Mouse (Mus musculus): ENCODE results near the gene Aldh3a2. TPM values are rescaled to one million over a fixed set of nuclear protein-coding genes. Genes with fewer than 3 reads are reported as not detected.
"Not testable (repeated sequence)": the region's sequence is repeated elsewhere in the genome, so short reads cannot be mapped to it uniquely, and the experiment has no call there.

Gene Aldh3a2
- polyA plus RNA-seq, 1 experiment from 2014 or later = 26.1 TPM

DNA sequence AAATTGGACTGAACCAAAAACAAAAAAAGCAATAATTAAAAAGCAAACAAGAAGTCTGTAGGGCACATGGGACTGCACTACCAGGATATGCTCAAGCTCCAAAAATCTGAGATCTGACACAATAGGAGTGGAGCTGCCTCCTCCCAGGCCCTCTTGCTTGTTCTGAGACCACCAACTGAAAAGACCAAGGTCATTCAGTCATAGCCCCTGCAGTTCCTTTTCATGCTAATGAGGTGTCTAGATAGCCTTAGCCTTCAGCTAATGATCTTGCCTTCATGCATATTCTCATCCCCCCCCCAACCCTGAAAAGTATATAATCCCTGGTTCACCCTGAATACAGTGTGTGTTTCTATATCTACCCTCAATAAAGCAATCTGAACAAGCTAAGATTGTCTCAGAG is 85.6 kb downstream of the Aldh3a2 start:
- H3K4me2 ChIP-seq = no peak overlapping the region
- H3K27ac ChIP-seq (ENCODE audit: low read depth, low read length) = no peak overlapping the region
- H3K36me3 ChIP-seq (ENCODE audit: control insufficient read depth, insufficient read depth, low read length) = no peaks in the 10 kb centered on the region
- no peaks in the 10 kb centered on the region for H3K4me1 ChIP-seq (ENCODE audit: control insufficient read depth, insufficient read depth, low read length)
- H3K9me3 ChIP-seq (replicated peaks; ENCODE audit: control insufficient read depth, low read length) = no peaks in the 10 kb centered on the region
- no peak for ATAC-seq (replicated peaks; ENCODE audit: insufficient number of reproducible peaks, low FRiP score, low TSS enrichment)
- H3K4me3 ChIP-seq (ENCODE audit: low read depth, low read length) = no peak overlapping the region
- no peaks in the 10 kb centered on the region for H3K27me3 ChIP-seq (ENCODE audit: control insufficient read depth, insufficient read depth, low read length)
- no peak overlapping the region for H3K9ac ChIP-seq (ENCODE audit: low read depth, low read length)

GRCm38 (mm10) chr11:61180361-61180760 is 86.9 kb downstream of the Aldh3a2 start:
- Histone ChIP-seq H3K36me3 (ENCODE audit: control insufficient read depth, insufficient read depth, low read length) (no peaks in the 10 kb centered on the region), H3K27me3 (ENCODE audit: control insufficient read depth, insufficient read depth, low read length) (no peaks in the 10 kb centered on the region), H3K4me1 (ENCODE audit: control insufficient read depth, insufficient read depth, low read length) (no peaks in the 10 kb centered on the region), H3K9me3 (replicated peaks; ENCODE audit: control insufficient read depth, low read length) (no peaks in the 10 kb centered on the region), H3K4me3 (ENCODE audit: low read depth, low read length) (no peak overlapping the region), H3K27ac (ENCODE audit: low read depth, low read length) (no peak overlapping the region), H3K9ac (ENCODE audit: low read depth, low read length) (no peak overlapping the region), H3K4me2 (no peak overlapping the region)
- WGBS (ENCODE audit: insufficient replicate concordance) = 77% methylated on average over 3 of the region's 3 CpGs
- ATAC-seq (replicated peaks; ENCODE audit: insufficient number of reproducible peaks, low FRiP score, low TSS enrichment) = no peak

DNA sequence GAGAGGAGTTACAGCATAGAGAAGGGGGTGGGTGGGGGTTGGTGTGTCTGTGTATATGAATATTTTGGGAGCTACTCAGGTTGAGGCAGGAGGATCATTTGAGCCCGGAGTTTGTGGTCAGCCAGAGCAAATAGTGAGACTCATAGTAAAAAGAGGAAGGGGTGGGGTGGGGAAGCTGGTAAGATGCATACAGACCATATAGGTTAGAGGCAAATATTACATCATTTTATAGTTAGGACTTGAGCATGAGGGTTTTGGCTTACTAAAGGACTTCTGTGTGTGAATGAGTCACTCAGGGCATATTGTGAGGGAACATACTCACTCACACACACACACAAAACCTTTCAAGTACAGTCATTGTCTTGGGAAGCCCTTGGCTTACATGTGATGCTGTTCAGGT is 90.9 kb downstream of the Aldh3a2 start:
- ATAC-seq (replicated peaks; ENCODE audit: insufficient number of reproducible peaks, low FRiP score, low TSS enrichment) = no peak
- Histone ChIP-seq H3K9ac (ENCODE audit: low read depth, low read length) (no peak overlapping the region), H3K4me2 (no peak overlapping the region), H3K27me3 (ENCODE audit: control insufficient read depth, insufficient read depth, low read length) (no peaks in the 10 kb centered on the region), H3K4me1 (ENCODE audit: control insufficient read depth, insufficient read depth, low read length) (peaks cover 7% of the 10 kb centered on the region), H3K27ac (ENCODE audit: low read depth, low read length) (no peak overlapping the region), H3K9me3 (replicated peaks; ENCODE audit: control insufficient read depth, low read length) (no peaks in the 10 kb centered on the region), H3K4me3 (ENCODE audit: low read depth, low read length) (no peak overlapping the region), H3K36me3 (ENCODE audit: control insufficient read depth, insufficient read depth, low read length) (no peaks in the 10 kb centered on the region)
- WGBS (ENCODE audit: insufficient replicate concordance) = 81% methylated on average over 1 of the region's 1 CpGs

DNA sequence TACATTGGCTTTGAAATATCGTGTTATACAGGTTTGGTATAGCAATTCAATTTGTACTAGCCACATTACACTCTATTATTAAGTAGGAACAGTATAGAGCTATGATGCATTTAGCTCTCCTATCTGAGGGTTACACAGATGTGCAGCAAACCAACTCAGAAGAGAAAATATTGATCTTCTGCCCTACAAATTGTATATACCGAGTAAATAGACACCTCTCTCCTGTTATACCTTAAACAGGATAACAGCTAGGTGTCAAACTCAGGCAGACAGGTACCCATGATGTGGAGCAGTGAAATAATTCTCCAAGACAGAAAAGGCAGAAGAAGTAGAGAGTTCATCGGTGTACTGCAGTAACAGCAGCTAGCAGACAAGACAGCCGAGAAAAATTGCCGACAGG is 91.5 kb downstream of the Aldh3a2 start:
- H3K4me1 ChIP-seq (ENCODE audit: control insufficient read depth, insufficient read depth, low read length) = peaks cover 10% of the 10 kb centered on the region
- peak overlapping the region; percentile 97; the same call in 1 of the 2 replicates for H3K4me3 ChIP-seq (ENCODE audit: low read depth, low read length)
- whole genome bisulfite sequencing (ENCODE audit: insufficient replicate concordance) = 74% methylated on average over 5 of the region's 5 CpGs
- peak overlapping the region; percentile 73 for H3K4me2 ChIP-seq
- no peaks in the 10 kb centered on the region for H3K27me3 ChIP-seq (ENCODE audit: control insufficient read depth, insufficient read depth, low read length)
- ATAC-seq (replicated peaks; ENCODE audit: insufficient number of reproducible peaks, low FRiP score, low TSS enrichment) = no peak
- no peak overlapping the region for H3K9ac ChIP-seq (ENCODE audit: low read depth, low read length)
- H3K36me3 ChIP-seq (ENCODE audit: control insufficient read depth, insufficient read depth, low read length) = no peaks in the 10 kb centered on the region
- H3K9me3 ChIP-seq (replicated peaks; ENCODE audit: control insufficient read depth, low read length) = no peaks in the 10 kb centered on the region
- no peak overlapping the region for H3K27ac ChIP-seq (ENCODE audit: low read depth, low read length)

DNA sequence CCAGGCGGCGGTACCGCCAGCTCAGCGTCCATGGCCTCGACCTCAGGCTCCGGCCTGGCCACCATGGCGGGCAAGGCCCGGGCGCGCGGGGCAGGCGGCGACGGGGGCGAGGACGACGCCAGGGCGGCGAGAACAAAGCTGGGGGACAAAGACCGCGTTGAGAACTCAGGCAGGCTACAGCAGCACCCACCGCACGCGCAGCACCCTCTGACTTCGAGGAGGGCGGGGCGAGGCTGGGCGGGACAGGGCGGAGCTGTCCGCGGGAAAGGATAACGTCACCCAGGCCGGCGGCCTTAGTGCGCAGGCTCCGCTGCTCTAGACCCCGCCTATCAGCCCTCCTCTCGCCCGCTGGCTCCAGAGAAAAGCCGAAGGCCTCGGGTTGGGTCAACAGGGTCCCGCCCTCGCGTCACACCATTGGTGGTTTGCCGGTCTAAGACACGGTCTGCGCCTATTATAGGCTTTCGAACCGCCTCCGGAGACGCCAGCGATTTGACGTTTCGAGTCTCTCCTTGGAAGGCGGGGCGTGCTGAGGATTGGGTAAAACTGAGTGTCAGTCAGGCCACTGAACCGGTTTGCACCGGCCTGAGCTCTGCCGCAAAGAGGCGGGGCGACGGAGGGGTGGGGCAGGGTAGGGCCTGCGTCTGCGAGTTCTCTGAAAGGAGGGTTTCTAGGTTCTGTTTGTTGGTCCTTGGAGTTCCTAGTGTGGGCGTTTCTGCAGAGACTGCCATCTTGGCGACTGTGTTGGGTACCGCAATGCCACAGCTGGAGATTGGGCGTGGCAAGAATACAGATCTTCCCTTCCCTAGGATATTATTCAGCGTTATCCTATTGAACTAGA is 92.2 kb downstream of the Aldh3a2 start, which contains the start of gene Usp22:
Usp22 (minus strand) TSS at position 235 of the 838 bp plus-strand sequence.
- Histone ChIP-seq H3K9me3 (replicated peaks; ENCODE audit: control insufficient read depth, low read length) (no peaks in the 10 kb centered on the region), H3K27ac (ENCODE audit: low read depth, low read length) (peak within 1 kb of the TSS; percentile 94), H3K4me2 (peak within 1 kb of the TSS; percentile 73), H3K9ac (ENCODE audit: low read depth, low read length) (peak within 1 kb of the TSS; percentile 99), H3K4me3 (ENCODE audit: low read depth, low read length) (peak within 1 kb of the TSS; percentile 97), H3K27me3 (ENCODE audit: control insufficient read depth, insufficient read depth, low read length) (no peaks in the 10 kb centered on the region), H3K4me1 (ENCODE audit: control insufficient read depth, insufficient read depth, low read length) (peaks cover 13% of the 10 kb centered on the region), H3K36me3 (ENCODE audit: control insufficient read depth, insufficient read depth, low read length) (no peaks in the 10 kb centered on the region)
- under 1% methylated on average over 69 of the region's 69 CpGs for whole genome bisulfite sequencing (ENCODE audit: insufficient replicate concordance)
- peak; percentile 98 for ATAC-seq (replicated peaks; ENCODE audit: insufficient number of reproducible peaks, low FRiP score, low TSS enrichment)

GRCm38 (mm10) chr11:61174291-61174820 is 92.9 kb downstream of the Aldh3a2 start:
- peak overlapping the region; percentile 99 for H3K9ac ChIP-seq (ENCODE audit: low read depth, low read length)
- H3K27ac ChIP-seq (ENCODE audit: low read depth, low read length) = peak overlapping the region; percentile 94
- peak overlapping the region; percentile 97 for H3K4me3 ChIP-seq (ENCODE audit: low read depth, low read length)
- WGBS (ENCODE audit: insufficient replicate concordance) = under 1% methylated on average over 28 of the region's 28 CpGs
- no peaks in the 10 kb centered on the region for H3K27me3 ChIP-seq (ENCODE audit: control insufficient read depth, insufficient read depth, low read length)
- H3K9me3 ChIP-seq (replicated peaks; ENCODE audit: control insufficient read depth, low read length) = no peaks in the 10 kb centered on the region
- H3K4me1 ChIP-seq (ENCODE audit: control insufficient read depth, insufficient read depth, low read length) = peaks cover 13% of the 10 kb centered on the region
- ATAC-seq (replicated peaks; ENCODE audit: insufficient number of reproducible peaks, low FRiP score, low TSS enrichment) = peak; percentile 32
- H3K36me3 ChIP-seq (ENCODE audit: control insufficient read depth, insufficient read depth, low read length) = no peaks in the 10 kb centered on the region
- peak overlapping the region; percentile 73 for H3K4me2 ChIP-seq

DNA sequence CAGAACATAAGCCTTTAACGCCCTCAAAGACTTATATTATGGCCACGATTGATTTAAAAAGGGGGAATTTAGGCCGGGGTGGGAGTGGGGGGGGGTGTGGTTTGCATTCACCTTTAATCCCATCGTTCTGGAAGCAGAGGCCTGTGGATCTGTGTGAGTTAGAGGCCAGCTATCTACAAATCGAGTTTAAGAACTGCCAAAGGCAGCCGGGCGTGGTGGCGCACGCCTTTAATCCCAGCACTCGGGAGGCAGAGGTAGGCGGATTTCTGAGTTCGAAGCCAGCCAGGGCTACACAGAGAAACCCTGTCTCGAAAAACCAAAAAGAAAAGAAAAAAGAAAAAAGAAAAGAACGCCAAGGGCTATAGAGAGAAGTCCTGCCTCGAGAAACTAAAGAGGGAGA is 93.8 kb downstream of the Aldh3a2 start:
- Histone ChIP-seq H3K4me2 (peak overlapping the region; percentile 73), H3K4me3 (ENCODE audit: low read depth, low read length) (peak overlapping the region; percentile 97), H3K4me1 (ENCODE audit: control insufficient read depth, insufficient read depth, low read length) (peaks cover 16% of the 10 kb centered on the region)
- H3K9ac ChIP-seq (ENCODE audit: low read depth, low read length); H3K27ac ChIP-seq (ENCODE audit: low read depth, low read length); H3K36me3 ChIP-seq (ENCODE audit: control insufficient read depth, insufficient read depth, low read length); ATAC-seq (replicated peaks; ENCODE audit: insufficient number of reproducible peaks, low FRiP score, low TSS enrichment); H3K9me3 ChIP-seq (replicated peaks; ENCODE audit: control insufficient read depth, low read length); H3K27me3 ChIP-seq (ENCODE audit: control insufficient read depth, insufficient read depth, low read length): not testable (repeated sequence)
- WGBS (ENCODE audit: insufficient replicate concordance) = 40% methylated on average over 15 of the region's 15 CpGs

Data from heart, embryonic 11.5 days (tissue).